Mouse (Mus musculus): ENCODE measurements around the gene Fbxo47.

The Fbxo47 gene

DNA sequence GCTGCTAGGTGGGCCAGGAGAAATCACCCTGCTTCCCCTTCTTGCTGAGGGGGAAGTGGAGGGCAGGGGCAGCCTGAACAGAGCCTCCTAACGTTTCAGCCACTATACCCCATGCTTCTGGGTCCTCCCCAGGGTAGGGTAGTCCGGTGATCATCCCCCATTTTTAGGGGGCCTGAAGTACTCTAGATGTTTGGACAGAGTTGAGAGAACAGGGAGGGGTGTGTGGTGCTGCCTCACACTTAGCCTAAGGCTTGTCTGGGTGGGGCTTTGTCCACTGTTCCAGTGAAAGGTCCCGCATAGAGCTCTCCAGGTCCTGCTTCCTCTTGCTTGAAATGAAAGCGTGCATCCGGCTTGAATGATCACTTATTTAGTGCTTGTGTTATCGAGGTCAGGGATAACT is 53.5 kb downstream of the Fbxo47 start:
- no peak for DNase-seq (ENCODE audit: low spot score in 2 of 2)

DNA sequence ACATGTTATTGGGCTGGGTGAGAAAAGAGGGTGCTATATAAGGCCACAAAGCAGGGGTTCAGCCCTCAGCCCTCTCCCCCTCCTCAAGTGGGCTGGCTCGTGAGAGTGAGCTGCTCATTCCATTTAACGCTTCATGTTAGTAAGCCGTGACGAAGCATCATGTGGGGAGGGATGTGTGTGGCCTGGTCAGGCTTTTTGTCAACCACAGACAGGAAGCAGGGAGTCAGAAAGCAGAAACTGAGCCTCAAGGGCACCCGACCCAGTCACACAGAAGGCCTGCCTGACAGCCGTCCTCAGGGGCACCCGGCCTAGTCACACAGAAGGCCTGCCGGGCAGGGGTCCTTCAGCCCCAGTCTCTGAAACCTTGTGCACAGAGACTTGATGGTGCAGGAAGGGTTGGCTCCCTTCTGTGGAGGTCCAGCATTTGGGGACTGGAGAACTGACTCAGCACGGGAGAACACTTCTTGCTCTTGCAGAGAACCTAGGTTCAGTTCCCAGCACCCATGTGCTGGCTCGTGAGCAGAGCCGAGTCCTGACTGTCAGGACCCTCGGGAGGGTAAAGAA is 54.0 kb downstream of the Fbxo47 start:
- no peak for DNase-seq (ENCODE audit: low spot score in 2 of 2)

DNA sequence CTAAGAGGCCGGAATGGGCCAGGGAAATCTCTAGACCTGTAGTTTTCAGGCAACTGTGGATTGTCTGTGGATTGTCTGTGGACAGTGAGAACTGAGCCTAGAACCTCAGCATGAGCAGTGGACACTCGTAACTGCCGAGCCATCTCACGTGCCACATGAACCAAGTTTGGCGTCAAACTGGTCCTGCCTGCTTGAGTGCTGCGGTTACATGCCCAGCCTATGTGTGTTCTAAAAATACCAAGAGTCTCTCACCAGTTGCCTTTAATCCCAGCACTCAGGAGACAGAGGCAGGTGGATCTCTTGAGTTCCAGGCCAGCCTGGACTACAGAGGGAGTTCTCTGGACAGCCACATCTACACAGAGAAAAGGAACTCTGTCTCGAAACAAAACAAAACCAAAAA is 54.6 kb downstream of the Fbxo47 start:
- DNase-seq (ENCODE audit: low spot score in 2 of 2), result no peak

GRCm38 (mm10) chr11:97827654-97828053 is 56.3 kb downstream of the Fbxo47 start:
- DNase-seq (ENCODE audit: low spot score in 2 of 2), result no peak

- DNase-seq (ENCODE audit: low spot score in 2 of 2), result no peak
These were observed 57.5 kb downstream of the Fbxo47 start for GRCm38 (mm10) chr11:97826414-97826813.

DNA sequence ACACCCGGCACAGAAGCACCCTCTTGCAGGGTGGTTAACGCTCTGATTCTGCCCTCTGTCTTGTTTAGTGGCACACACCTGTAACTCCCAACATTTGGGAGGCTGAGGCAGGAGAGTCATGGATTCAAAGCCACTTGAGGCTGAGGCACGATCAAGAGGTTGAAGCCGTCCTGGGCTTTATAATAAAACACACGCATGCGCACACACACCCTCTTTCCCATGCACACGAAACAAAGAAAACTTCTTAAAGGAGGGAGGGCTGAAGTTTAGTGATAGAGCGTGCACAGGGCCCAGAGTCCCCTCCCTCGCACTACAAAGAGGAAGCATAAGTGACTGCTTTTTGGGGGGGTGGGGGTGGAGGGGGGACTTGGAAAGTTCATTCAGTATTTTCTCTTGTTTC is 58.0 kb downstream of the Fbxo47 start:
- DNase-seq (ENCODE audit: low spot score in 2 of 2), result no peak

- no peak for DNase-seq (ENCODE audit: low spot score in 2 of 2)
These were observed 58.7 kb downstream of the Fbxo47 start for GRCm38 (mm10) chr11:97825295-97825694.

DNA sequence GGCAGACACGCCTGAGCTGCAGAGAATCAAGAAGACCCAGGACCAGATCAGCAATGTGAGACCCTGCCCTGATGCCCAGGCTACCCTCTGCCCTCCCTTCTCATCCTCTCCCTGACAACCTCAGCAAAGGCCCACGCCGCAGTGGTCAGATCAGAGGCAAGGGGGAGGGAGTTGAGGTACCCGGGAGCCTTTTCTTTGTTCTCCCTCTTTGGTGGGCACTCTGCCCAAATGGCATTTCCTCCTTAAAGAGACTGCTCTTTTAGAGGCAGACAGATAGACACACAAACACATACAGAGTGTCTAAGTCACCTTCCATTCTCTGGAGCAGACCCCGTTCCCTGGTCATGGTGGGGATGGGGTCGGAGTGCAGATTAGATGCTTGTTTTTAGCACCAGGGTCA is 59.1 kb downstream of the Fbxo47 start:
- DNase-seq (ENCODE audit: low spot score in 2 of 2), result no peak

DNA sequence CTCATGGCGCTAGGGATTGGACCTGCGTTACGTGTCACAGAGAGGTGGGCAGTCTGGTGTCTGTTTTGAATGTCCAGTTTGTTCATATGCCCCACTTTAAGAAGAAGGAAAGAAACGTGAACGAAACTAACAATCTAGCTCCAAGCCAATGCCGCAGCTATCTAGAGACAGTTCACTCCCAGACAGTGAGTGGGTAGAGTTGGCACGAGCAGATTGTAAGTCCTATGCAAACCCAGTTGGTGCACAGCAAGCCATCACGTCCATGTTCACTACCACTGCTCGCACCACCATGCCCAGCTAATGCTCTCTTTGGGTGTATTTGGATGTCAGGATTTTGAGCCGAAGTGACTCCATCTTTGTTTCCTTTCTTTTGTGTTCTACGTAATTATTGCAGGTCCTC is 59.8 kb downstream of the Fbxo47 start:
- no peak for DNase-seq (ENCODE audit: low spot score in 2 of 2)

GRCm38 (mm10) chr11:97822840-97823603 is 60.9 kb downstream of the Fbxo47 start:
- DNase-seq (ENCODE audit: low spot score in 2 of 2), result no peak

DNA sequence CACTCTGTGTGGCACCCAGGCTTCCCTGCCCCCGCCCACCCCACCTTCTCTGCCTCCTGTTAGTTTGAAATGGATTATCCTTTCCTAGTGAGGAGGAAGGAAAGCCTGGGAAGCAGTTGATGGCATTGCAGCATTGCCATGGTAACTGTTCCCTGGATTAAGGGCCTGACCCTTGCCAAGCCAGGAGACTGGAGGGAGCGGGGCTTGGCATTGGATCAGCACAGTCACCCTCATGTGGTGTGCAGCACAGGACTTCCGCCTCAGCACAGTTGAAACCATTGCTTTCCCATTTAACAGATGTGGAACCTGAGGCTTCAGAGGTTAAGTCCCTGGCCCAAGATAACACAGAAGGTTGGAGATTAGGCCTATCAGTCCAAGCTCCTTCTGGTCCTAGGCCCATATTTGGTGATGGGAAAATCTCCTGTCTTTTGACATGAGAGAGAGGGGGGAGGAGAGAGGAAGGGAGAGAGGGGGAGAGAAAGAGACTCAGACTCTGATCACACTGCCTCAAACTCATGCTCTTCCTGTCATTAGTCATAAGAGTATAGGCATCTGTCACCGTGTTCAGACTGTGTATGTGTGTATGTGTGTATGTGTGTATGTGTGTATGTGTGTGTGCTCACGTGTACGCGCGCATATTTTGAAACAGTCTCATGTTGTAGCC is 62.4 kb downstream of the Fbxo47 start:
- DNase-seq (ENCODE audit: low spot score in 2 of 2), result no peak

GRCm38 (mm10) chr11:97820840-97821239 is 63.1 kb downstream of the Fbxo47 start:
- DNase-seq (ENCODE audit: low spot score in 2 of 2), result peak in 1 of 2 experiments; percentile 73

DNA sequence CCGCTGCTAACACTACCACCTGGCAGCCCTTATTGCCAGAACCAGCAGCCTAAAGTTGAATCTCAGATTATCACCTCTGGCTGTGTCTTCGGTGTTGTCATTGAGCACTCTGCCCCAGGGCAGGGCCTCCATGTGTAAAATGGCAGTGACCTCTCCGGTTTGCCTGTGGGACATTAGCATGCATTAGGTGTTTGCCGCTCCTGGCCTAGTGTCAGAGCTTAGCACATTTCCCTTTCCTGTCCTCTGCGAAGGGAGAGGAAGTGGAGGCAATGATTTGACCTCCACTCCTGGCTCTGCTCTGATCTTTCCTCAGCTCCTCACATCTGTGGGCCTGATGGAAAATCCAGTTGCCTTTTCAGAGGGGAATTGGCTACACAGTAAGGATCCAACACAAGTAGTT is 64.0 kb downstream of the Fbxo47 start:
- DNase-seq (ENCODE audit: low spot score in 2 of 2), result no peak

DNA sequence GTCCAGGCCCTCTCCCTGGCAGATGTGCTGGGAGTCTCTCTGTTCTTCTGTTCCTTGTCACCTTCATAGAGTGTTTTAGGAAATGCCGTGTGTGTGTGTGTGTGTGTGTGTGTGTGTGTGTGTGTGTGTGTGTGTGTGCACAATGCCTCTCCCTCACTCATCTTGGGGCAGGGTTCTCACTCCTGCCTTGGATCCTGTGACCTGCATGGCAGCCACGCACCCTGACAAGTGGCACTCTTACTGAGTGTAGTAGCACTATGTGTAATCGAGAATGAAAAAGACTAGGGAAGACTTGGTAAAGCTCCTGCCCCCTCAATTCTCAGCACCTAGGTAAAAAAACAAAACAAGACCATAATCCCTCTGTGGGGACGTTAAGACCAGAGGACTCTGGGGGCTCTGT is 64.9 kb downstream of the Fbxo47 start:
- DNase-seq (ENCODE audit: low spot score in 2 of 2), result no peak

DNA sequence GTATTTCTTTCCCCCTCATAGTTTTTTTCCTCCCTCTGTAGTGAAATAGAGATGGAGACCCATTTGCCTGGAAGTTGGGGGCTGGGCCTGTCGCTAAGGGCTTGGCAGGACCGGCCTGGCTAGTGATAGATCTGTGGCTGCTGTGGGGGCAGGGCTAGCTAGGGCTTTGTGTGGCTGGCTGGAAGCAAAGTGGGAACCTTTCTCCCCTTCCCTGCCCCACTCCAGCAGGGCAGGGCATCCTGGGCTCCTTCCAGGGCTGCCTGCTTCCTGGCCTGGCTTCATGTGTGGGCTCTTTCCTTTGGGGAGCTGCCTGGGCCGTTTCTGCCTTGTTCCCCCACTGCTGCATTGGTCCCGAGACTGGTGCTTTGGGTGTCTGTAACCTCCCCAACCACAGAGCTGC is 65.4 kb downstream of the Fbxo47 start:
- no peak for DNase-seq (ENCODE audit: low spot score in 2 of 2)

GRCm38 (mm10) chr11:97818003-97818402 is 66.0 kb downstream of the Fbxo47 start:
- no peak for DNase-seq (ENCODE audit: low spot score in 2 of 2)

DNA sequence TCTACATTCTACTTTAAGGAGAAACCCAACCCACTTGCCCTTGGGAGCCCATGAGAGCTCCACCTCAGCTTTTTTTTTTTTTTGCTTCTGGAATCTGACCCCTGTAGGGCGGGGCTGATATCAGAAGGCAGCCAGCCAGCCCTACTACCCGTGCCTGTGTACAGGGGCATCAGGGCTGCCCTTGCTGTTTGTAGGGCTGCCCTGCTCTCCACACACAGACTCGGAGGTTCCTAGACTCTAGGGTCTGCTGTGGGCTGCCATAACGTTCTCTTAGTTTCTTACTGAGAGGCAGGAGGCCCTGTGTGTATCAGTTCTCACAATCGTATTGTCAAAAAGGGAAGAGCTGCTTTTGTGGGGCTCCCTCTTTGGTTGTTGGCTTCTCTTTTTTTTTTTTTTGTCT is 66.6 kb downstream of the Fbxo47 start:
- DNase-seq (ENCODE audit: low spot score in 2 of 2), result no peak

DNA sequence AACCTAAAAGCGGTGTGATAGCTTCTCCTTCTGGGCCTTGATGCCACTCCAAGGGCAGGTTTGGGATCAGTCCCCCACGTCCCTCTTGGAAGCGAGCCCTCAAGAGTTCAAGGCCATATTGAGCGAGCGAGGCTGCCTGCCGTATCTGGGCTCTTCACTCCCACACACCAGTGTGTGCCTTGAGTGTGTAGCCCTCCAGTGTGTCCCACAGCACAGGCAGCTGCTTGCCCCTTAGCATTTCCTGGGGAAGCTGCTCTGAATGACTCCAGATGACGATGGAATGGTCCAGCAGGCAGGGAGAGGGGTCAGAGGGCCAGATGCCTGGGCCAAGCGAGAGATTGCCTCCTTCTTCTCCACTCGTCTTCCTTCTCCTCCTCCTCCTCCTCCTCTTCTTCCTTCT is 67.0 kb downstream of the Fbxo47 start:
- DNase-seq (ENCODE audit: low spot score in 2 of 2), result no peak

- DNase-seq (ENCODE audit: low spot score in 2 of 2), result no peak
These were observed 67.8 kb downstream of the Fbxo47 start for GRCm38 (mm10) chr11:97816176-97816575.

DNA sequence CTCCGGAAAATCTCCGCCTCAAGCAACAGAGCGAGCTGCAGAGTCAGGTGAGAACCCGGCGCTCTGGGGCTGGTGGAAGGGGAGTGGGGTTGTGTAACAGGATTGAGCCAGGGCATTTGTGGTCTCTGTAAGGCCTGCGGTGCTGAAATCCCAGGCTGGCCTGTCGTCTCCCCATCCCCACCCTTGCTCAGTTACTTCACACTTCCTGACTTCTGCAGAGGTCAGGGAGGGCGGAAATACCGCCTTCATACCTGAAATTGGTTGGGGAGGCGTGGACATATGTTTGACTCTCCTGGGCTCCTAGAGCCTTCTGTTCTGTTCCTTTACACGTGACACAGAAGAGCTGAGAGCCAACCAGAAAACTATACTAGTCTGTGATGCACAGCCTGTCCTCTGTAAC is 68.2 kb downstream of the Fbxo47 start:
- no peak for DNase-seq (ENCODE audit: low spot score in 2 of 2)

- no peak for DNase-seq (ENCODE audit: low spot score in 2 of 2)
These were observed 70.0 kb downstream of the Fbxo47 start for GRCm38 (mm10) chr11:97813746-97814515.

GRCm38 (mm10) chr11:97813085-97813484 is 70.9 kb downstream of the Fbxo47 start:
- DNase-seq (ENCODE audit: low spot score in 2 of 2), result no peak
